Mouse (Mus musculus) liver, adult (tissue): Measurements from ENCODE around the gene Dscaml1.

ENCODE experiments used
- GATA4 ChIP-seq: IDR thresholded peaks from 2 replicates; pipeline ENCODE4 v1.6.1; 2014; ENCODE audit warnings: mild to moderate bottlenecking, low read length; ENCODE audit not compliant: insufficient replicate concordance

The Dscaml1 gene

DNA sequence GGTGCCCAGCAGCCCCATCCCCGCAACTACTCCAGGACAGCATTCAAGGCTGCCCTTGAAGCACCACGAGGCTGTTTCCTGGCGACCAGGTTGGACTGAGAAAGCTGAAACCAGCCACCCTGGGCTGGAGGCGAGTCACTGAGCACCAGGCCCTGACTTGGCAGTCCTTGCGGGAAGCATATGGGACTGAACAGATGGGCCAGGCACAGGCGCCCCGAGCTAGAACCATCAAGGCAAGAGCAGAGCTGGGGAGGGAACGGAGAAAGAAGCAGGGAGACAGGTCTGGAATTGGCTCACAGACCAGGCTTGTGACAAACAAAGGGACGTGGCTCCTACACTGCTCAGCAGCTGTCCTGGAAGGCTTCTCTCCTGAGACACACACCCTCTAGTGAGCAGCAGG lies 165.9 kb downstream of the Dscaml1 start:
- TF ChIP-seq GATA4 = no peak

DNA sequence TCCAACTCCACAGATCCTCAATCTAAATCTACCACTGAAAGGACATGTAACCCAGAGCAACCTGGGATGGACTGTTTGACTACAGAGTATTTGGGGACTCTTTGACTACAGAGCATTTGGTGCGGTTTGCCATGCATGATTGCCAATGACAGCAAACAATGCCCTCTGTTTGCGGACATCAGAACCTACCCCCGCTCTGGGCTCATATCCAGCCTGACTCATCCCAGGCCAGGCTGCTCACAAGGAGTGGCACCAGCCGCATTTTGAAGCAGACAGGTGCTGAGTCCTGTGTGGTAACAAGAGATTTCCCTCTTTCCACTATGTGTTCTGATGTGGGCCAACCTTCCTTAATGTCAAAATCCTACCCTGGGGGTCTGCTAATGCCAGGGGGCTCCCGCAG lies 171.7 kb downstream of the Dscaml1 start:
- TF ChIP-seq GATA4 = no peak

DNA sequence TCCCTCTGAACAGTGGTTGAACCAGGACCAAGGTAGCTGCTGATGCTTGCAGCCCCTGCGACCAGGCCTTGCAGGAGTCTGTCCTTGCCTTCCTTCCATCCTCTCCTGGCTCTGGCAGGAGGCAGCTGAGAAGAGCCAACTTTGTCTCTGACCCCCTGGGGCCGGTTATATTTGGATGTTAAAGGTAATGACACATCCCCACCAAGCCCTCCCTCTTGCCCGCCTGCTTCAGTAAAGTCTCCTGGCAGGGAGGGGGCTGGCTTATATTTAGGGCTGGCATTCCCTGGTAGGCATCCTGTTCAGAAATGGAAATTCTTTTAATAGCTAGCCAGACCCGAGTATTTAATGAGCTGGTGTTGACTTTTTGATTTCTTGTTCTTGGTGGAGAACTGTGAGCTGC lies 172.9 kb downstream of the Dscaml1 start:
- TF ChIP-seq GATA4 = no peak

DNA sequence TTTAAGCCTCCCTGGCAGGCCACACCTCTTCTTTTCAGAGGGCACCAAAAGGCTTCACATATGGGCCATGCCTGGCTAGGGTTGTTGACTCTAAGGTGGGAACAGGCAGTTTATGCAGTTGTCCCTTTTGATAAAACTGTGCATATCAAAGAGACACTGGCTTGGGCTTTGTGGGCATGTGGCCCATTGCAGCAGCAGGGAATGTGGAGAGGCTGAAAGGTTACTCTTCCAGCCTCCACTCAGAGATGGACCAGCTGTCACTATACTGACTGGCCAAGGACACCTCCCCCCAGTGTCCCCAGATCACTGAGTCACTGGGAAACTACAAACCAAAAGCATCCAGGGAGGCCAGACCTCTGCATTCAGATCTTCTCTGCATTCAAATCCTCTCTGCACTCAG lies 180.9 kb downstream of the Dscaml1 start:
- no peak for TF ChIP-seq GATA4

DNA sequence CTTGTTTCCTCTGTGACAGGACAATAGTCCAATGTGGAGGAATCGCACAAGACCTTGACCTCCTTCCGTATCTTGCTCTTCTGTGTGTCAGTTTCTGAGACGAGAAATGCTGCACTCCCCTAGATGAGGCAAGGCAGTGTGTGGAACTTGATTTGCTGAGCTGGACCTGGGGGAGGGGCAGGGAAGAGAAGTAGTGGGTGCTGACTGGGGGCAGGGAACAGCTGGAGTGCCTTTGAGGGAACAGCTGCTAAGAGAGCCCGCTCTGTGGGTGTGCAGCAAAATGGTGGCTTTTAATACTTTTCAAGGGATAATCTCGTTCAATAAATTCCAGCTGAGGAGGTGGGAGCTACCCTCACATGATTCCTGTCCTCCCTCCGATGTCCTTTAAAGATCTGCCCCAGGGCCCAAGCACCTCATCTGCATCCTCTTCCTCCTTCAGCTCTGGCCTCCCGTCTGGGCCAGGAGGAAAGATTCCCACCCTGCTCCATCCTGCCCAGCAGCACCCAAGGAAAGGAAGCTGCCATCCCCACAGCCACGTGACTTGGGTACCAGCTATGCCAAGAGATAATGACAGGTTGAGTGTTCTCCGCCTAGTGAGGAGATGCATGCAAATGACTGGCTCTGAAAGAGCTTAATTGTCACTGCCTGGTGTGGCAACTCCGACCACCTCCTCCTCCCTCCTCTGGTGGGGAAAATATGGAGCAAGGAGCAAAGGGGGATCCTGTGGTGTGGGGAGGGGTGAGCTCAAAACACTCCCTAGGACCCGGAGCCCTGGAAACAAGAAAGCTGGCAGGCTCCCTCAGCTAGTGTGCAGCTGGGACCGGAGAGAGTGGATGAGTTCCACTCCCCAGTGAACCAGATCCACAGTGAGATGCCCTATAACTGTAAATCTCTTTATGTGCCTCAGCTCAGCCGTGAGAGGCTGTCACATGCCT lies 181.9 kb downstream of the Dscaml1 start:
- no peak for TF ChIP-seq GATA4

DNA sequence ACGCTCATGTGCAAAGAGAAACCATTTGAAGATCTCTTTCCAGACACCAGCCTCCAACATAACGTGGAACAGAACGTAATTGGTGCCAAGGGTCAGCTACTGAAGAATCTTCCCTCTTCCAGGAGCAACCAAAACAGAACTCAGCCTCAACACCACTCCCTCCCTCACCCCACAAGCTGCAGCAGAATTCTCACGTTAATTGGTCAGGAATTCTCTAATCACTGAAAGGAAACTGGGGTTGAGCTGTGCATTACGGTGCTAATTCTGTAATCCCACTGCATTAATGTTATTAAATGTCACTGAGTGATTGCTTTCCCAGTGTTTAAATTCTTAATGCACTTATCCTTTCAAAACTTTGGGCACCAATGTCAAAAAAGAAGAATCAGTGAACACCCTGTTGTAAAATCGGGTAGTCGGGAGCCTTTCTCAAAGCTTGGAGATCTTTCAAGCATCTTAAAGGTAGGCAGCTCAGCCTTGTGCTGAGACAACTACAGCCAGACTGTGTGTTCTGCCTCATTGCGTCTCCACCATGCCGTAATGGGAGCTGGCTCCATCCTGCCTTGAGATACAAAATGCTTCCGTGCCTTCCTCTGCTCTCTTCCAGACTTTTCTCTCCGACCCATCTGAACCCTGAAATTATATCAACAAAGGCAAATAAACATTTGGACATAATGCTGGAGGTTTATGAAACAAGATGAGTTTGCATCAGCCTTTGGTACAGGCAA lies 184.1 kb downstream of the Dscaml1 start:
- TF ChIP-seq GATA4 = no peak

DNA sequence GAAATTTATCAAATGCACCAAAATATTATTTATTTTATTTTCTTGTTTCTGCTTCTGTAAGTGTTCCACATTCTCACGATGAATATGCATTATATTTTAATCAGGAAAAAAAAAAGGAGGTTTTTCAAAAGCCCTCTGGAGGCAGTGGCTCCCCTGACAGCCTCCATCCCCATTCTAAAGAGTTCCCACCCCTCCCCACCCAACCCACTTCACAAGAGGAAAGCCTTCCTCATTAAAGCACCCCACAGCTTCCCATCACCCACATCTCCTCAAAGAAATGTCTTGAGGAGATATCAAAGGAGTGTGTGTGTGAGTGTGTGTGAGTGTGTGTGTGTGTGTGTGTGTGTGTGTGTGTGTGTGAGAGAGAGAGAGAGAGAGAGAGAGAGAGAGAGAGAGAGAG lies 188.2 kb downstream of the Dscaml1 start:
- TF ChIP-seq GATA4 = no peak

DNA sequence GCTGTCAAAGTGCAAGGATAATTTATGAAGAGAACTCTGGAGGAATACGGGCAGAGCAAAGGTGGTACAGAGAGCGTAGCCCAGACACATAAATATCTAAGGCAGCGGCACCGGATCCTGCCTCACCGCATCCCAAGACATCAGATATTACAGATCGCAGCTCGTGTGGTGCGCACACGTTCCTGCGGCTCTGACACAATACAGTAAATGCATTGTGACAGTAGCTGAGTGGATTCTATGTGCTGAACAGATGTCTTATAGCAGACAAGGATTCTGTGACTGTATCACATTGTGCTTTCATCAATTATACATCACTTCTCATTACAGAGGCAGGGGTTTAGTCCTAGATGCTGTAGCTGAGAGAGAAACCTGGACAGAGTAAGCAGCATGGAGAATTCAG lies 191.5 kb downstream of the Dscaml1 start:
- no peak for TF ChIP-seq GATA4

DNA sequence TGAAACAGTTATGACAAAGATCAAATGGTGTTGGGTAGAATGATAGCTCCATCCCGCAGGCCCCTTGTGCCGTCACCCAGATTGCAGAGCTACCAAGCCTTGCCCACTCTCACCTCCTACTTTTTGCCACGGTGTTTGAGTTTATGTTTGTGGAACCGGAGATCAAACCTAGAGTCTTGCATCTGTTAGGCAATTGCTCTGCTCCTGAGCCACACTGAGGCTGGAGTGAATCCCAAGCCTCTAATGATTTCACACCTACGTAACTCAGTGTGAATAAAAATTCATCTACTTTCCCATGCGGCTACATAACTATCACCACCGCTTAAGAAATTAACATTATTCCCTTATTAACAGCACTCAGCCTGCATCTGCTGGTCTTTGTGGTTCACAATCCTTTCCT lies 192.0 kb downstream of the Dscaml1 start:
- TF ChIP-seq GATA4 = no peak

DNA sequence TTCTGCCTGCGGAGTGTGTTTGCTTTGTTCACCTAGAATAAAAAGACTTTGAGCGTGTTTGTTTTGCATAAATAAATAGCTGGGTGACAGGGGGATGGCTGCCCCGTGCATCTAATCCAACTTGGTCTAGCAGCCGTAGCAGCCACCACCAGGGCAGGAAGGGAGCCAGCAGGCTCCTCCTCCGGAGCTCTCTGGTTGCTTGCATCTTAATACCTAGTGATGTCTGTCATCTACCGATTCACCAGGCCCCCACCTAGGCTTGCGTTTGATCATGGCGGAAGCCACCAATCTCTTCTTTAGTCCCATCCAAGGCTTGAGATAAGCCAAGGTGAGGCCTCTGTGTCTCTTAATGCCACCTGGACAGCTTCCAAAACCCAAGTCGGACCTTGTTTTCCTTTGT lies 193.6 kb downstream of the Dscaml1 start:
- no peak for TF ChIP-seq GATA4

DNA sequence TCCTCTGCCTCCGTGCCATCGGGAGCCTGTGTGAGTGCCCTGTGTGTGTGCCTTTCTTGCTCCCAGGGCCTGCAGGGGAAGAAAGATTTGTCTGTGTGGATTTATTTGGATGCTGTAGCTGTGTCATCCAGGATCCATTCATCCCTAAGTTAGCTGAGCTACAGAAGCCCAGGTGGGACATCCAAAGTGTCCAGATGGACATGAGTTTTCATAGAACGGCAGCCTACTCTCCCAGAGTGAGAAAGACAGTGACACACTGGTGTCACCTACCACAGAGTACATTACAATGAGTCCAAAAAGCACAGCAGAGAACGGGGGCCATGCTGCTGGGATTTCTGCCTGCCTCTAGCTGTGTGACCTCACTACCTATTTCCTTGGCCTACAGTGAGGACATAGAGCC lies 194.5 kb downstream of the Dscaml1 start:
- TF ChIP-seq GATA4 = no peak

DNA sequence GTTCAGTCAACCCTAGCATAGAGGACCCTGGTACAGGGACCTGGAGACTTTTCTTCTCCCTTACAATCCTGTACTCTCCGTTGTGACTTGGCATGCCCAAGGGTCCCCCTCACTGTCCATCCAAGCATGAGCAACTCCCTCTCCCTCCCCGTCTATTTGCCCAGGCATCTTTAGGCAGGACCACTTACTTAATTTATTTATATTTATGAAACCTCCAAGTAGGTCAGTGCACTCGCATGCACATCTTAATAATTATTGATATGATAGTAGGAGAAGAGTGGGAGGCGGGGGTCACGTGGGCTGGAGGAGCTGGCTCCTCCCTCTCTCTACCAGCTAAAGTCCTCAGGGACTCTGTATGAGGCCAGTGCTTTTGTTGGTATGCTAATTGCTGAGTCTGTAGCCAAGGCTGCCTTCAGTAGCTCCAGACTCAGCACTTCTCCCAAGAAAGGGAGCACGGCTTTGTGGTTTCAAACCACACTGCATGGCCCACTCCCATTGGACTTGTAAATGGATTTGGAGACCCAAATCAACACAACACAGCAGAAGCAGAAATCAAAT lies 199.5 kb downstream of the Dscaml1 start:
- no peak for TF ChIP-seq GATA4

DNA sequence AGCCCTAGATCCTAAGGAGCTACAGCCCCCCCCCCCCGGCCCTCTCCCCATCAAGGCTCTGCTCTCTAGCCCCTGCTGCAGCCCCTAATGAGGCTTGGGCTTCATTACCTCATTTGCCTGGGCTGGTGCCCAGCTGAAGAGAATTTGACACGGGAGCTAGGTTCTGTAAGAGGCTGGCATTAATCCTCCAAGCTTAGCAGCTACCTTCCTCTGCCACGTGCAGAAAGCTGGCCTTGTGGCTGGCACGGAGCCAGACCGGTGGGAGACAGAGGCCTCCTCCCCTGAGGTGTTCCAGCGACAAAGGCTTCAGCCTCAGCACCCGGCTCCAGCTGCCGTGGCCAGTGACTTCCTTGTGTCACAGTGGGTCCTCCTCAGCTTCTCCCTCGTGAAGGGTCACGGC lies 206.1 kb downstream of the Dscaml1 start:
- no peak for TF ChIP-seq GATA4

DNA sequence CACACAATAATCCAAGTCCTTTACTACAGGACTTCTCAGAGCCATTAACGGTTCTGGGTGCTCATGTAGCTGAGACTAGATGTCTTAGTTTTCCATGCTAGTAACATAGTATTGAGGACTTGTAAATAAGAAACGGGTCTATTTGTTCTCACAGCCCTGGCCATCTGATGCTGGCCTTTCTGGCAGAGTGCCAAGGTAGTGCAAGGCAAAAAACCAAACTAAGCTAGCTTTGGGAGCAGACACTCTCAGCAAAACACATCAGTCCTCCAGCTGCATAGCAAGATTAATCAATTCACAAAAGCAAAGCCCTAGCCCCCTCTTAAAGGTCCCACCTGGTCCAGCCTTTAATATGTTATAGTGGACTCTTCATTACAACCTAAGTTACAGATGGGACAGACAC lies 206.6 kb downstream of the Dscaml1 start:
- no peak for TF ChIP-seq GATA4

DNA sequence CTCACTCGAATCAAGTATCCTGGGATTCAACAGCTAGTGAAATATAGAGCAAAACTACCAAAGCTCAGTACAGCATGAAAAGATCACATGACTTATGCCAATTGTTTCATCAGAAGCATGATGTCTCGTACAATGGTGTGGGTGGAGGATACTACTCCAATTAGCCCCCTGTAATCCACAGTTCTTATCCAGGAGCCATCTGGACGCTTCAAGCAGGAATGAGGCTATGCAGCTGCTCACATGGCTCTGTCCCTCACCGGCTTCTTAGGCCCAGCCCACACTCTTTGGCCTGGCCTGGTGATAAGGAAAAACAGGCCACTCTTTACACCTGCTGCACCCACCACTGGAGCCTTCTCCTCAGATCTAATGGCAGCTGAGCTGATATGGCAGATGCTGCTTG lies 208.6 kb downstream of the Dscaml1 start:
- TF ChIP-seq GATA4 = no peak

DNA sequence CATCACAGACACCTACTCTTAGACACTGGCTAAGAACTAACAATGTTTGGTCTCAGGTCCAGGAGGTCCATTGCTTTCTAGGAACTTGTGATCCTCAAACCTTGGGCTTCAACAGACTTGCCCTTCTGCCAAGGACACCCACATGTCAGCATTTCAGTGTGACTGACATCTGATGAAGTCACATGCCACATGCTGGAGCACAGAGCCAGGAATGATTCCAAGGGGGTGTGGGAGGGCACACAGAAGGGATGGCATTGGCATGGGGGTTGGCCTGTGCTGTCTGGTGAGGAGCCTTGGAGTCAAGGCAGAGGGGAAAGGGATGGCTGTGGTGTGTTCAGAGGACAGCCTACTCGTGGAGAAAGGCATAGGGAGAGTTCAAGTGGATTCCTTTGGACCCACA lies 210.9 kb downstream of the Dscaml1 start:
- no peak for TF ChIP-seq GATA4
